Mouse (Mus musculus) C2C12 (cell line): Measurements from ENCODE around the gene Rgs5.

Source experiments
- CTCF ChIP-seq: IDR thresholded peaks from one replicate; pipeline ENCODE4 v1.5.1; 2011; ENCODE audit not compliant: control insufficient read depth, insufficient read depth, insufficient read length
- FOSL1 ChIP-seq: IDR thresholded peaks from one replicate; pipeline ENCODE4 v1.8.0; 2011; ENCODE audit warnings: mild to moderate bottlenecking, low read length; ENCODE audit not compliant: poor library complexity, insufficient read depth, severe bottlenecking
- MAX ChIP-seq: IDR thresholded peaks from one replicate; pipeline ENCODE4 v1.6.1; 2011; ENCODE audit warnings: mild to moderate bottlenecking, control low read depth
- MYOD1 ChIP-seq: IDR thresholded peaks from one replicate; pipeline ENCODE4 v1.6.1; 2011; ENCODE audit warnings: low read depth; ENCODE audit not compliant: control insufficient read depth, insufficient read length
- MYOG ChIP-seq: IDR thresholded peaks from one replicate; pipeline ENCODE4 v1.6.1; 2011; ENCODE audit not compliant: control insufficient read depth, insufficient read length; ENCODE audit errors: extremely low read depth

DNA sequence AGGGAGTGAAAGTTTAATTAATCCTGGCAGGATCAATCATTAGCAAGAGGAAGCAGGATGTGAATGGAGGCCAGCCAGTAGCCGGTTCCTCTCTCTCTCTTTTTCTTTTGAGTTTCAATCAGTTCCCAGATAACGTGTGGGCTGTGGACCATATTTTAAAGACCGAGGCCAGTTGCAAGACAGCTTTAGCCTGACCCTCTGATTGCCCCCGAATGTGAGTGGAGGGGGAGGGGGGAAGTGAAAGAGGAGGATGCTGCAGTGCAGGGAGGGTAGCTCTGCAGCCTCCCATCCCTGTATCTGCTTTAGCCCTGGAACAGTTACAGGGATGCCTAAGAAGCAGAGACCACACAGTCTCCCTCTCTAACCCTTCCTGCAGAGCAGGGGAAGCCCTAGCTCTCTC, 4.2 kb downstream of the Rgs5 start:
- no peak for TF ChIP-seq CTCF
- TF ChIP-seq FOSL1 = no peak
- TF ChIP-seq MYOD1 = no peak
- no peak for TF ChIP-seq MAX
- TF ChIP-seq MYOG = no peak
